Mouse (Mus musculus): ENCODE results near the gene Ctr9. TPM values are rescaled to one million over a fixed set of nuclear protein-coding genes. Genes with fewer than 3 reads are reported as not detected.

The Ctr9 gene
- polyA plus RNA-seq, 1 experiment from 2014 or later: 22.9 TPM

DNA sequence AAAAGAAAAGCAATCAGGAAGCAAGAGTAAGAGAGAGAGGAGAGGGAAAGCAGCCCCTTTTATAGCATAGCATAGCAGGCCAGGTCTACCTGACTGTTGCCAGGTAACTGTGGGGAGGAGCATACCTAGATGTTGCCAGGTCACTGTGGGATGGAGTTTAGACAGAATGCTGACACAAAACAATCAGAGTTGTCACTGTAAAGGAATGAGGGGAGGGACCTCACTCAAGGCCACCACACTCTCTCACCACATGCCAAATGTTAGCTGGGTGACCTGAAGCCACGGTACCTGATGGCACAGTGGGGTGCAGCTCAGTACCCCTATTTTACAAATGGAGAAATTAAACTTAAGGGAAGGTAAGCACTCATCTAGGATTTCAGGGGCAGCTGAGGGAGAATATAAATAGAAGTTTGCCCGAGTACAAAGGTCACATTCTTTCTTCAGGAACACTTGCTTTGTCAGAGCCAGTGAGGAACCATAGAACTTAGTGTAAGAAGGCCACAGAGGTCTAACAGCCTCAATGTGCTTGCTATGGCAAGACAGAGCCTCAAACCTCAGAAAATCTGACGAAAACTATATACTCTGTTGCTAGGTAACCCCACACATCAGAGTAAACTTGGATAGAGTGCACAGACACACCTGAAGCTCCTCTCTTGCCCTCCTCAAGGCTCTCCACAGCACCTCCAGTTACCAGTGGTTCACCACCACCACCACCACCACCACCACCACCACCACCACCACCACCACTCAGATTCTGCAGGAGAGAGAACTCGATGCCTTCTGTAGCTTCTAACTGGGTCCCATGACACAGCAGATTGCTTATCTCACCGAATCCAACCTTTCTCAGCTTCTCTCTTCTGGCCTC lies 38.2 kb upstream of the Ctr9 start:
- no peak for ATAC-seq (ENCODE audit: low read depth)
- no peaks in the 10 kb centered on the region for H3K36me3 ChIP-seq (ENCODE audit: control insufficient read depth, insufficient read depth)
- H3K4me1 ChIP-seq (ENCODE audit: control insufficient read depth, low read depth, low read length): peaks cover 10% of the 10 kb centered on the region
- H3K27ac ChIP-seq (ENCODE audit: low read length): no peak overlapping the region
- no peaks in the 10 kb centered on the region for H3K9me3 ChIP-seq (replicated peaks; ENCODE audit: control insufficient read depth, low read length)
- no peak overlapping the region for H3K9ac ChIP-seq (ENCODE audit: low read depth, low read length)
- WGBS (ENCODE audit: insufficient replicate concordance): 35% methylated on average over 5 of the region's 5 CpGs
- no peaks in the 10 kb centered on the region for H3K27me3 ChIP-seq (ENCODE audit: control insufficient read depth, insufficient read depth, low read depth, low read length)
- H3K4me2 ChIP-seq (ENCODE audit: low read depth, low read length): no peak overlapping the region
- no peak overlapping the region for H3K4me3 ChIP-seq (ENCODE audit: low read depth, low read length)

DNA sequence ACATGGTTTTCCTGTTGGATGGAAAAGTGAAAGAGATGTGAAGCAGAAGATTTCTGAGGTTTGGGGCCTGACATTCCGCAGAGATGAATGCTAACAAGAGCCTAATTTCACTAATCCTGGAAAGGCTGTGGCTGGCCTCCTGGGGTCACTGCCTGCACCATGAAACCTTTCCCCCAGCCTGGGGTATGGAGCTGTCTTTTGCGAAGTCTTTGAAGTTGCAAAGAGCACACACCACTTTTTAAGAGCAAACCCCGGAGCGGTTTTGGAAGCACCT lies 37.6 kb upstream of the Ctr9 start:
- no peak overlapping the region for H3K27ac ChIP-seq (ENCODE audit: low read length)
- H3K9me3 ChIP-seq (replicated peaks; ENCODE audit: control insufficient read depth, low read length): no peaks in the 10 kb centered on the region
- 53% methylated on average over 4 of the region's 4 CpGs for WGBS (ENCODE audit: insufficient replicate concordance)
- H3K36me3 ChIP-seq (ENCODE audit: control insufficient read depth, insufficient read depth): no peaks in the 10 kb centered on the region
- peaks cover 6% of the 10 kb centered on the region for H3K4me1 ChIP-seq (ENCODE audit: control insufficient read depth, low read depth, low read length)
- no peak overlapping the region for H3K4me2 ChIP-seq (ENCODE audit: low read depth, low read length)
- no peak overlapping the region for H3K4me3 ChIP-seq (ENCODE audit: low read depth, low read length)
- no peaks in the 10 kb centered on the region for H3K27me3 ChIP-seq (ENCODE audit: control insufficient read depth, insufficient read depth, low read depth, low read length)
- no peak overlapping the region for H3K9ac ChIP-seq (ENCODE audit: low read depth, low read length)
- ATAC-seq (ENCODE audit: low read depth): no peak

DNA sequence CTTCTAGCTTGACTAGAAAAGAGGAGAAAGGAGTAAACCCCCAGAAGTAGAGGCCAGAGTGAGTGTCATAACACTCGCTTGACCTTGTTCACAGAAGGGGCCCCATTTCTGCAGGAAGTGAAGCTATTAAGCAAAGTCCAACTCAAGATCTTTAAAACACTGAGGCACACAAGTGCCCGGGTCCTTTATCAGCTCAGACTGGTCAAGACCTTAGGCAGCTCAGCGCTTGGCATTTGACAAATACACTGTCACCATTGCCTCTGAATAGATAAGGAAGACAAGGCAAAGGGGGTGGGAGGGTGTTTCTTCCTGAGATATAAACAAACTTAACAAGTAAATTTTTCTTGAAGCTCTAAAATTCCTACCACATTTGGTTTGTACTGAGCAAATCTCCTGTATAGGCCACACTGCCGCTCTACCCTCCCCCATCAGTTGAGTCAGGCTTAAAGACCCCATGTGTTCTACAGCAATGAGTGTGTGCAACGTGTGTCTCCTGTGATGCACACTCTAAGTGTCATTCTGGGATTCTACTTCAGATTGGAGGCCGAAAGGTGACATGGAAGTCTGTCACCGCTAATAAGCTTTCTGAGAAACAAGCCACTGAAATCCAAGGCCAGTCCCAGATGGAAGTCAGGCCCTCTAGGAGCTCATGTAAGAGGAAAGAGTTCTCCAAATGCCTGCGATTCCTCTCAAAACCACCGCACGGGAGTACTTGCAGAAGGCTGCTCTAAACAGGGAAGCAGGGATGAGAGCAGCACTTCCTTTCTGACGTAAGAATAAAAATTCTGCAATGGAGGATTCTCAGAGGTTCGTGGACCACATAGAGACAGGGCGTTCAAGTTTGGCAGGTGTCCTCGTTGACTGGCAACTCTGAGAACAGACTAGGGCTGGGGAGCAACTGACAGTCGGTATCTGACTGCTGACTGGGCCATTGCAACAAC lies 29.6 kb upstream of the Ctr9 start:
- Histone ChIP-seq H3K9me3 (replicated peaks; ENCODE audit: control insufficient read depth, low read length) (no peaks in the 10 kb centered on the region), H3K27me3 (ENCODE audit: control insufficient read depth, insufficient read depth, low read depth, low read length) (no peaks in the 10 kb centered on the region), H3K36me3 (ENCODE audit: control insufficient read depth, insufficient read depth) (no peaks in the 10 kb centered on the region), H3K27ac (ENCODE audit: low read length) (peak overlapping the region; percentile 75), H3K4me3 (ENCODE audit: low read depth, low read length) (no peak overlapping the region), H3K9ac (ENCODE audit: low read depth, low read length) (no peak overlapping the region), H3K4me2 (ENCODE audit: low read depth, low read length) (peak overlapping the region; percentile 15; the same call in 1 of the 2 replicates), H3K4me1 (ENCODE audit: control insufficient read depth, low read depth, low read length) (peaks cover 35% of the 10 kb centered on the region)
- ATAC-seq (ENCODE audit: low read depth): peak; percentile 77
- 32% methylated on average over 15 of the region's 15 CpGs for WGBS (ENCODE audit: insufficient replicate concordance)

DNA sequence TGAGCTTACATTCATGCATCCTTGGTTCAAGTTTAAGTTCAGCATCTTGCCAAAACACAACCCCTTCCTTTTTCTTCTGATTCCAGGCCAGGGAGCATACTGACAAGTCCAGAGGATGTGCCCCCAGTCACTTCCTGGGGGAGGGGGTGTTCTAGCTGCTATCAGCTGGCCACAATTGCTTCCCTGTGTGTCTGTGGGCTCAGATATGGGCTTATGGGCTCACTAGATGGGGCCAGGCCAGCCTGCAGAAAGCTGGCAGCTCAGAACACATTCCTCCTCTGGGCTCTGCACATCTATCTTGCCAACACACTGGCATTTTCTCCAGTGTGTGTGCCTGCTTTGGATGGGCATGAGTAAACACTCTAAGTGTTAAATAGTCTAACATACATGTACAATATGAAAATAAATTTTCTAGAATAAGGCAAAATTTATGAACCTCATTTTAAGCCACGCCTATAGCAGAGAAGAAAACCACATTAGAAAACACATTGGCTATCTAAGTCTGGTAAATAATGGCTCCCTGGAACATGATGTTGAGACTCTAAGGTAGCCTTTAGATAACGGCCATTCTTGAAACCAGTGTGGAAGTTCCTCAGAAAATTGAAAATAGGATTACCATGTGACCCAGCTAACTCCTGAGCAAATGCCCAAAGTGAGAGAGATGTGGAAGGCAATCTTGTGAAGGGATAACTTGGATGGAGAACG lies 24.5 kb upstream of the Ctr9 start:
- peak overlapping the region; percentile 90 for H3K27ac ChIP-seq (ENCODE audit: low read length)
- H3K4me3 ChIP-seq (ENCODE audit: low read depth, low read length): peak overlapping the region; percentile 6; the same call in 1 of the 2 replicates

DNA sequence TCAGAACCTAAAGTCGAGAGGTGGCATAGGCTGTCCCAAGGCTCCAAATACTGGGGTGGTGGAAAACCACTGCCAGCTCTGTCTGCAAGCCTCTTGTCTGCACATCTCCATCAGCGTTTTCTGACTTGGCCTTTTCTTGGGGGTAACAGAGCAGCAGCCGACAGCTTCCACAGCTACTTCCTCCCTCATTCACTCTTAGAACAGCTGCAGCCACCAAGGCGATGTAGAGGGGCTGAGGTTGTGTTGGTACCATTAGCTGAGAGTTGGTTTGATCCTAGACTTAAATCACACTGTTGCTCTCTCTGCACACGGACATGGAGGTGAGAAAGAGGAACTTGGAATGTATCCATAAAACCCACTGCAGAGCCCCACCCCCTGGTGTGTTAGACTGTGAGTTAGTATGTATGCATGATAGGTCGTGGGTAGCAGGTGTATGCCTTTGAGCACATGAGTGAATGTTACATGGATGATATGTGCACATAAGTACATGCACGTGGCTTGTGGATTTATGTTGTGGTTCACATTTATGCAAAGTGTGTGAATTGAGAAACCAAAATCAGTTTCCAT lies 14.6 kb upstream of the Ctr9 start:
- ATAC-seq (ENCODE audit: low read depth): no peak
- WGBS (ENCODE audit: insufficient replicate concordance): 44% methylated on average over 7 of the region's 7 CpGs

More for the DNA sequence above, 24.5 kb upstream of the Ctr9 start:
- Histone ChIP-seq H3K9me3 (replicated peaks; ENCODE audit: control insufficient read depth, low read length) (no peaks in the 10 kb centered on the region), H3K27me3 (ENCODE audit: control insufficient read depth, insufficient read depth, low read depth, low read length) (no peaks in the 10 kb centered on the region), H3K4me2 (ENCODE audit: low read depth, low read length) (peak overlapping the region; percentile 55), H3K9ac (ENCODE audit: low read depth, low read length) (peak overlapping the region; percentile 28; the same call in 1 of the 2 replicates), H3K36me3 (ENCODE audit: control insufficient read depth, insufficient read depth) (no peaks in the 10 kb centered on the region), H3K4me1 (ENCODE audit: control insufficient read depth, low read depth, low read length) (peaks cover 31% of the 10 kb centered on the region)
- WGBS (ENCODE audit: insufficient replicate concordance): 40% methylated on average over 3 of the region's 3 CpGs
- ATAC-seq (ENCODE audit: low read depth): peak; percentile 97

DNA sequence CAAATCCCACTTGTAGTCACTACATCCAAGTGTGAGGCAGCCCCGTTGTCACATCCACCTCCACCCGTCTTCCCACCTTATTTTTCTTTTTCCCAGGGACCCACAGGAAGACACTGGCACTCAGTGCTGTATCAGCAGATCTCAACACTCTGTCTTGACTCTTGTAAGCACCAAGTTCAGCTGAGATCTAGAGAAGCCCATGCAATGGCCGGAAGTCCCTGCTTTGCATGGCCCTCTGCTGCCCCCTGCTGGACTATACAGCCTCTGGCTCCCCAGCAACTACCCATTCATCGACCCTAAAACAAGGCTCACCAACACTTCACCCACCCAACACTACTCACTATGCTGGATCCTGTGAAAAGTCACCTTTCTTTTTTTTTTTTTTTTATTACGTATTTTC lies 13.9 kb upstream of the Ctr9 start:
- H3K27ac ChIP-seq (ENCODE audit: low read length): no peak overlapping the region
- peaks cover 3% of the 10 kb centered on the region; the same call in 1 of the 2 replicates for H3K4me1 ChIP-seq (ENCODE audit: control insufficient read depth, low read depth, low read length)
- H3K27me3 ChIP-seq (ENCODE audit: control insufficient read depth, insufficient read depth, low read depth, low read length): no peaks in the 10 kb centered on the region
- H3K9me3 ChIP-seq (replicated peaks; ENCODE audit: control insufficient read depth, low read length): no peaks in the 10 kb centered on the region
- no peak overlapping the region for H3K4me3 ChIP-seq (ENCODE audit: low read depth, low read length)
- no peak overlapping the region for H3K4me2 ChIP-seq (ENCODE audit: low read depth, low read length)
- no peak overlapping the region for H3K9ac ChIP-seq (ENCODE audit: low read depth, low read length)
- H3K36me3 ChIP-seq (ENCODE audit: control insufficient read depth, insufficient read depth): no peaks in the 10 kb centered on the region
- peak; percentile 71 for ATAC-seq (ENCODE audit: low read depth)
- WGBS (ENCODE audit: insufficient replicate concordance): 8% methylated on average over 5 of the region's 5 CpGs

More for the DNA sequence above, 14.6 kb upstream of the Ctr9 start:
- Histone ChIP-seq H3K9ac (ENCODE audit: low read depth, low read length) (no peak overlapping the region), H3K4me2 (ENCODE audit: low read depth, low read length) (no peak overlapping the region), H3K36me3 (ENCODE audit: control insufficient read depth, insufficient read depth) (no peaks in the 10 kb centered on the region), H3K4me1 (ENCODE audit: control insufficient read depth, low read depth, low read length) (peaks cover 3% of the 10 kb centered on the region; the same call in 1 of the 2 replicates), H3K4me3 (ENCODE audit: low read depth, low read length) (no peak overlapping the region), H3K27me3 (ENCODE audit: control insufficient read depth, insufficient read depth, low read depth, low read length) (no peaks in the 10 kb centered on the region), H3K27ac (ENCODE audit: low read length) (no peak overlapping the region), H3K9me3 (replicated peaks; ENCODE audit: control insufficient read depth, low read length) (no peaks in the 10 kb centered on the region)

DNA sequence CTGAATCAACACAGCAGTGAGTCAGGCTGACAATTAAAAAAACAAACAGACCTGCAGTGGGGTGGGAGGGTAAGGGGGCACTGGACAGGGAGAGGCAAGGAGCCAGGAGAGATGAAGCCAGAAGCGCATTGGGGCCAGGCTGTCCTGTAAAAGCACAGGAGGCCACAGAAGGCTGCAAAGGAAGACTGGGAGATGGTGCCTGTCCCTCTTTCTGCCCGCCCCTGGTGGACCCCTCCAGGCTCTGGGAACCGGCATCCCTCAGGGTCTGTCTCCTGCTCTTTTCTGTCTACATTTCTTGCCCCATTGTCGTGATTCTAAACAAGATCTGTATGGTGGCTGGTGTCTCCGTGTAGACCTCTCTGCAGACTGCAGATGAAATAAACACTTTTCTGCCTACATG lies 13.0 kb upstream of the Ctr9 start:
- 56% methylated on average over 5 of the region's 5 CpGs for WGBS (ENCODE audit: insufficient replicate concordance)
- no peak overlapping the region for H3K27ac ChIP-seq (ENCODE audit: low read length)
- no peaks in the 10 kb centered on the region for H3K27me3 ChIP-seq (ENCODE audit: control insufficient read depth, insufficient read depth, low read depth, low read length)
- no peaks in the 10 kb centered on the region for H3K9me3 ChIP-seq (replicated peaks; ENCODE audit: control insufficient read depth, low read length)
- no peak overlapping the region for H3K4me3 ChIP-seq (ENCODE audit: low read depth, low read length)
- H3K4me1 ChIP-seq (ENCODE audit: control insufficient read depth, low read depth, low read length): peaks cover 3% of the 10 kb centered on the region; the same call in 1 of the 2 replicates
- ATAC-seq (ENCODE audit: low read depth): no peak
- H3K9ac ChIP-seq (ENCODE audit: low read depth, low read length): no peak overlapping the region
- no peaks in the 10 kb centered on the region for H3K36me3 ChIP-seq (ENCODE audit: control insufficient read depth, insufficient read depth)
- H3K4me2 ChIP-seq (ENCODE audit: low read depth, low read length): no peak overlapping the region

DNA sequence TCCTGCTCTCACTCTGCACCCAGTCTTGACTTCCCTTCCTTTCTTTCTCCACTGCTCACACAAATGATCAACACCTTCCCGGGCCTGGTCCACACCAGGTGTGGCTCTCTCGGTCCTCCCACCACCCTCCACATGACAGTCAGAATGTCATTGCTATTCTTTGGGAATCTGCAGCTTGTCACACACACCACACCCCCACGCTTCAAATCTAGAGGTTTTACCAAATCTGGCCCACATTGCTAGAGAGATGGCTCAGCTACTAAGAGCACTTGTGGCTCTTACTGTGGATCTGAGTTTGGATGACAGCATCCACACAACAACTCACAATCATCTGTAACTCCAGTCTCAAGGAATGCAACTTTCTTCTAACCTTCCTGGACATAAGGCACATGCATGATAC lies 11.8 kb upstream of the Ctr9 start:
- no peaks in the 10 kb centered on the region for H3K36me3 ChIP-seq (ENCODE audit: control insufficient read depth, insufficient read depth)
- no peaks in the 10 kb centered on the region for H3K27me3 ChIP-seq (ENCODE audit: control insufficient read depth, insufficient read depth, low read depth, low read length)
- no peaks in the 10 kb centered on the region for H3K9me3 ChIP-seq (replicated peaks; ENCODE audit: control insufficient read depth, low read length)
- no peak overlapping the region for H3K27ac ChIP-seq (ENCODE audit: low read length)
- WGBS (ENCODE audit: insufficient replicate concordance): 60% methylated on average over 3 of the region's 3 CpGs
- H3K4me1 ChIP-seq (ENCODE audit: control insufficient read depth, low read depth, low read length): peaks cover 3% of the 10 kb centered on the region; the same call in 1 of the 2 replicates
- no peak overlapping the region for H3K4me2 ChIP-seq (ENCODE audit: low read depth, low read length)
- H3K4me3 ChIP-seq (ENCODE audit: low read depth, low read length): no peak overlapping the region
- no peak overlapping the region for H3K9ac ChIP-seq (ENCODE audit: low read depth, low read length)
- no peak for ATAC-seq (ENCODE audit: low read depth)
